Mouse (Mus musculus) cerebellum, adult (tissue): ENCODE data around the gene 1700013G24Rik.

ENCODE experiments used
- ATAC-seq: cut with Nextera tagmentation; 2 replicates; pipeline ENCODE4 v1.9.2; 2017; ENCODE audit warnings: mild to moderate bottlenecking, moderate library complexity, mixed read lengths; ENCODE audit not compliant: insufficient number of reproducible peaks, low FRiP score, low TSS enrichment

The 1700013G24Rik gene

DNA sequence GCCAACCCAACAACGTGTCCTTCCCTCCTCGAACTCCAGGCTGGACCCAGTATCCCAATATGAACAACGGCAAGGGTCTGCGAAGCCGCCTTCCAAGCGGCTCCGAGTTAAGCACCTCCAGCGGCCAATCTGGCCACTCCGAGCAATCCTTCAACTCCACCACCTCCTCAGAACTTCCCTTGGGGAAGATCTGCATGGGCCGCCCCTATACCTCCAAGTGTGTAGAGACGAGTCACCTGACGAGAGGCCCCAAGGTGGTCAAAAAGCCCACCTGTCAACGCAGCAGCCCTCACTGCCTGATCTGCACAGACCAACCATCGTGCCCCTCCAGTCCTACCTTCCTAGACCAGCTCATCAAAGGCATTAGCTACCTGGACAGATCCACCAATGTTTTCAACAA, 1.5 kb downstream of the 1700013G24Rik start:
- ATAC-seq = no peak

DNA sequence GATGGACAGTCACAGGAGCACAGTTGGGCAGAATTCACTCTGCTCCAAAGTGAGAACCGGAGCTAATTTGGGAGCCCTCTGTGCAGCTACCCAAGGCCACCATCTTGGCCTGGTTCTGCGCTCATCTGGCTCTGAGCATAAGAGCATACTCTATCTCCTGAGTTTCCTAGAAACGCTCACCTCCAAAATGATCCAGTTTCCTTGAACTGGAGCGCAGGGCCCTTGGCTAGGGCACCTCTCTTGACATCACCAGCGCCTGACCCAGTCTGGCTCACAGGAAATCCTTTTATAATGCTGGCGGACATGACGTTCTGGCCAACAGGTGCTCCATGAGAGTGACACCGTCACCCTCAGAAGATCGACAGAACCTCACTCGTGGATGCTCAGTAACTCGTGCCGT, 3.5 kb downstream of the 1700013G24Rik start:
- ATAC-seq = no peak

DNA sequence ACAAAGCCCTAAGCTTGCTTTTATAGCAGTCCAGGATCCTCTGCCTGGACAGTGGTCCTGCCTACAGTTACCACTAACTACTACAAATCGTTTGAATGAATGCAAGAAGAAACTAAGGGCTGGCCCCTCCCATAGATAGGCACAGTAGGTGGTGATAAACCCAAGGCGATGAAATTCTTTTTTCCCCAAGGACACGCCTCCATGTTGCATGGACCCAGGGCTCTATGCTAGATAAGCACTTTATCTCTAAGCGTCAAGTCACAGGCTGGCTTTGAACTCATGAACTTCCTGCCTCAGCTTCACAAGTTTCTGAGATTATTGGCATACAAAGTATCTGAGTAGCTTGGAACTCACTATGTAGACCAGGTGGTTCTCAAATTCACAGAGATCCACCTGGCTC, 4.2 kb downstream of the 1700013G24Rik start:
- ATAC-seq = no peak

DNA sequence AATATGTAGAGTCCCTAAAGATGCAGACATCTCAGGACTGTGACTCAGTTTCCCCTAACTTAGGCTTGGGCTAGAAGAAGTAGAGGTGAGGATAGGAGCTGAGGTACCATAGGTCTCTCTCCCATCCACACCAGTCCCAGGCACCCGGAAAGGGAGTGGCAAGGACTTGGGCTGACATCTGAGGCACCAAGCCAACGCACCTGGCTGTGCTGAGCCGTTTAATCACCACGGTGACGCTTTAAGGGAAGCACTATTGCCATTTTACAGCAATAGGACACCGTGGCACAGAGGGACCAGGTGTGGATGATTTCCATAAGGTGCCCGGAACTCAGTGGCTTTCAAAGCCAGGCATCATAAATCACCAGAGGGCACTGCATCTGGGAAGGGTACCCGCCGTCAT, 5.2 kb downstream of the 1700013G24Rik start:
- ATAC-seq = no peak

DNA sequence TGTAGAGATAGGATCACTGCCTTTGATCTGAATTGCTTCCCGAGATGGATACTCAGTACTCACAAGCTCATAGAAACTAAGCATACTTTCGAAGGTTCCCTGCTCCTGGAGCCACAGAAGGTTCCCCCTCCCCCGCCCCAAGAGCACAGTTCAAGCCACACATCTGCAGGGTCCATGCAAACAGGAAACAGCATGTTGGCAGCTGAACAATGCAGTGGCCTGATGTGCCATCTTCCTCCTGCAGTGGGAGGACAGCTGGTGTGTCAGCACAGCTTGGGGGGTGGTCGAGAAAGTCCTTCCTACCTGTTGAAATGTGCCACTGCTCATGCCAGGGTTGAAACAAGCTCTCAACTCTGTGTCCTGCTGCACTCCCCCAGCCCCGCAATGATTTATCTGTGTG, 5.8 kb downstream of the 1700013G24Rik start:
- ATAC-seq = no peak

DNA sequence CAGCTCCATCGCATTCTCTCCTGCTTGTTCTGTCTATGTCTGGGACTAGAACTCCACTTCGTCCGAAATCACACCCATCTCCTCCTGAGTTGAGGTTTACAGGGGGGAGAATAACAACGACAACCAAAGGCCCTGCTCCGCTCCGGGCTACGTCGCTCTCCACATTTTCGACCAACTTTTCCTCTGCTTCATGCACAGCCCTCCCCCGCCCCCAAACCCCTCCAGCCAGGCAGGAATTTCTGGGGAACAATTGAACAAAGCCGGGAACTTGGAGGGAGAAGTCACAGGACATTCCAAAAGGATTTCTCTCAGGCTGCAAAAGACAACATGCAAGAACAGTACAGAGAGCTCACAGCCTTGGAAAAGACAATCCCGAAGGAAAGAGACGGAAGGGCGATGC, 7.6 kb downstream of the 1700013G24Rik start:
- no peak for ATAC-seq

DNA sequence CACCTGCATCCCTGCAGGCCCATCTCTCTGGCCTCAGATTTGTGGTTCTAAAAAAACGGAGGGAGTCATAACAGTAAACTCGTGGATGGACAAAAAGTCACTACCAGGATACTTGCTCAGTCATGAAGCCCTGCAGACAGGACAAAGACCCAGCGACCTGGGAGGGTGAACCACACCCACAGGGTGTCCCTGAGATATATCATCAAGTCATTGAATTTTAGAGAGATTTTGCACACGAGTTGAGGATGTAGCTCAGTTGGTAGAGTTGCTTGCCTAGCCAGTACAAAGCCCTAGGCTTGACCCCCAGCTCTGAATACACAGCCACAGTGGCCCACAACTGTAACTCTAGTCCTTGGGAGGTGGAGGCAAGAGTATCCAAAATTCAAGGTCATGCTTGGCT, 8.1 kb downstream of the 1700013G24Rik start:
- no peak for ATAC-seq

DNA sequence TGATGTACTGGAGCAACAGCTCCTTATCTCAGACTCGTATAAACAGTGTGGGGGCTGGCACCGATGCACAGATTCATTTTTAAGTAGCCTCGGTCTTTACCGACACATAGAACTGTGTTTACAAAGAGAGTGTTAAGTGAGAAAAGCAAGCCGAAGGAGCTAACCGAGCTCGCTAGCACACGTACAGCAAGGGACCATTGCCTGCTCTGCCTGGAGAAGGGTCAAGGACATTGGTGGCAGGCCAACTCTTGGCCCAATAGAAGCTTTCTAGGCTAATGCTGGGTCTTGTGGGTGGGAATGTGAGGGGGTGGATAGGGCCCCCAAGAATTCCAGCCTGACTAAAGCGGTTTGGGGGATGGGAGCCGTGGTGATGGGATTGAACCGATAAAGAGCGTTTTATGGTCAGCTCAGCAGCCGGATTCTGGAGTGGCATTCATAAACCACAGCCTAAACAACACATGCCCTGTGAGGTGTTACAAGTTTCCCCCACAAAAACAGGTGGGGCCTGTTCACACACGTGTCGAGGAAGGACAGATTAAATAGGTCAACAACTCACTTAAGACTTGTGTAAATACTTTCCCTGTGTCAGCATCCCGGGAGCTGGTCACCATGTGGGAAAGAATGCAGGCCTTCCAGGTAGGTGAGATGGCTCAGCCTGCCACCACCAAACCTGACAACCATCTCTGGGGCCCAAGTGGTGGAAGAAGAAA, 9.1 kb downstream of the 1700013G24Rik start:
- no peak for ATAC-seq

DNA sequence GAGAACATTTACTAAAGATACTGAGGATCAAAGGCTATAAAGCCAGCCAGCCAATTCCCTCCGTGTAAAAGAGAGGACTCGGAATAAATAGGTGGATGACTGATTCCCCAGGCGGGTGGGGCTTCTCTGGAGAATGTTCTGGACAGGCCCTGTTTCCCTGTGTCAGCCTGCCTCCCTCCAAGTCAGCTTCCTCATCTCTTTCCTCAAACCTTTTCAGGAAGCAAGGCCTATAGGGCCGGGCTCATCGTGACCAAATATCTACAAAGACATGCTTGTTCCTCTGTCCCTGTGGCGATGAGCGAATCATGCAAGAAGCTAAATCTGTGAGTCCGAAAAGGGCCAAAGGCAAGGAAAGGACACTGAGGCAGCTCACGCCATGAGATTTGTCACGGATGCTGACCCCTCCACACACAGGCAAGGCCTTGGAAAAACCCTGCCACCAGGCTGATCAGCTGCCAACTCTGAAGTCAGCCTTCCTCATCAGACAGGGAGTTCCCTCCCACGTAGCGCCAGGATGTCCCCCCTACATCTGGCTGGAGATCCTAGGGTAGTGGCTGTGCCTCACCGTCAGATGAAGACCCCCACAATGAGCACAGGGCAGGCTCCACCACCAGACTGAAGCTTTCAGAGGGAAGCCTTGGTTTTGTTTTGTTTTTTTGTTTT, 12.2 kb downstream of the 1700013G24Rik start:
- ATAC-seq = no peak

DNA sequence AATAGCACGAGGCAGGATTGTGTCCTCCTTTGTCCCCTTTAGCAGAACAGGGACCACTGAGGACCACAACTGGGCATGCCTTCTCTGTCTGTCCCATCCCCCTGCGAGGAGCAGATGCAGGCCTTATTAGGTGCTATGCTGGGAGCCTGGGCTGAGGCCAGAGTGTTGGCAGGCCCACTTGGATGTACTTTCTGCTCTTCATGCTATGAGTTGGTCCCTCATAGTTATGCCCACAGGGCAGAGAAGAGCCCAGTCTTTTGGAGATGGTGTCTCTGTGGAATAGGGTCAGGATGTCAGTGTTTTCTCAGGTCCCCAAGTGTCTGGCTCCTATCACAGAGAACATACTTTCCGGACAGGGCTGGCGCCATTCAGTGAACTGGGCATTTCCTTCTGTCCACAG, 13.9 kb downstream of the 1700013G24Rik start:
- no peak for ATAC-seq

DNA sequence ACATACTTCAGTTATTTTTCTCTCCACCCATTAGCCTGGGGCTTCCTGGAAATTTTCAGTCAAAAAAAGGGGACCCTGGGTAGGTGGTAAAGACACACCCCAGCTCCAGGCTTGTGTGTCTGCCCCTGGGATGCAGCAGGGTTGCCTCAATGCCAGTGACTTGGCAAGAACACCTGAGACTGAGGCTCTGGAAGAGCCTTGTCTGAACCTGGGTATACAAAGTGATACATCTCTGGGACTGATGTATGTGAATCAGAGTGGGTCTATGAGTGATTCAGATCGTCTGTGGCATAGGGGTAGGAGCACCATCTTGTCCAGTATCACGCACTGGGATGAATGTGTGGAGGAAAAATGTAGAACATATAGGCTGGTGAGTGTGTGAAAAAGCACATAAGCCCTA, 14.4 kb downstream of the 1700013G24Rik start:
- no peak for ATAC-seq

DNA sequence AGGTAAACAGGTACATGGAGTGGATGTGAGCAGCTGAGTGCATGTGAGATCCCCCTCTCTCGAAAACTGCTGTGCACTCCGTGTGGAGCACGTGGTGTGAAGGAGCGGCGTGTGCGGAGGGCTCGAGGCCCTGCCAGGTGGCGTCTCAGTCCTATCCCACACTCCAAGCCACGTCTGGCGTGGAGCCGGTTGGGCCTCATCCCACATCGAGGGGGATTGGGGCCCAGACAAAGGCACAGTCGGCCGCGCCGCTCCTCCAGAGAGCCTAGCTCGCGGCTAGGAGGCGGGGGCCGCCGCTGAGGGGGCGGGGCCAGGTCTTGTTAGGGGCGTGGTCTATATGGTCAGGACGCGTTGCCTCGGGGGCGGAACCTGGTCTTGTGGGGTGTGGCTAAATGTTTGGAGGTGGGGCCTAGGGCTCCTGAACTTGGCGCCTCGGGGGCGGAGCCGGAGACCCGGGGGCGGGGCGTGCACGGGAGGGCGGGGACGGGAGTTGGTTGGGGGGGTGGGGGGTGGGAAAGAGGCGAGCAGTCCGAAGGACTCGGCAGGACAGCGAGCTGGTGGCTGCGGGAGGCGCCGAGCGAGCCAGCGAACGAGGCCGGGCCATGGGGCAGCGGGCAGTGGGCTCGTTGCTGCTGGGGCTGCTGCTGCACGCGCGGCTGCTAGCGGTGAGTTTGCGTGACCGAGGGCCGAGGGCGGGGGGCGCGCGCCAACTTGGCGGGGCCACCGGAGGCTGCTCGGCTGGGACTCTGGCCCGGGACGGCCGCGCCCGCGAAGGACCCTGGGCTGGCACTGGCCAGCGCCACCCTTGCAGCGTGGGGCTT, 15.4 kb downstream of the 1700013G24Rik start, which contains the start of gene Hspg2:
Hspg2 (plus strand) TSS at position 510 of the 821 bp plus-strand sequence.
- ATAC-seq = no peak

DNA sequence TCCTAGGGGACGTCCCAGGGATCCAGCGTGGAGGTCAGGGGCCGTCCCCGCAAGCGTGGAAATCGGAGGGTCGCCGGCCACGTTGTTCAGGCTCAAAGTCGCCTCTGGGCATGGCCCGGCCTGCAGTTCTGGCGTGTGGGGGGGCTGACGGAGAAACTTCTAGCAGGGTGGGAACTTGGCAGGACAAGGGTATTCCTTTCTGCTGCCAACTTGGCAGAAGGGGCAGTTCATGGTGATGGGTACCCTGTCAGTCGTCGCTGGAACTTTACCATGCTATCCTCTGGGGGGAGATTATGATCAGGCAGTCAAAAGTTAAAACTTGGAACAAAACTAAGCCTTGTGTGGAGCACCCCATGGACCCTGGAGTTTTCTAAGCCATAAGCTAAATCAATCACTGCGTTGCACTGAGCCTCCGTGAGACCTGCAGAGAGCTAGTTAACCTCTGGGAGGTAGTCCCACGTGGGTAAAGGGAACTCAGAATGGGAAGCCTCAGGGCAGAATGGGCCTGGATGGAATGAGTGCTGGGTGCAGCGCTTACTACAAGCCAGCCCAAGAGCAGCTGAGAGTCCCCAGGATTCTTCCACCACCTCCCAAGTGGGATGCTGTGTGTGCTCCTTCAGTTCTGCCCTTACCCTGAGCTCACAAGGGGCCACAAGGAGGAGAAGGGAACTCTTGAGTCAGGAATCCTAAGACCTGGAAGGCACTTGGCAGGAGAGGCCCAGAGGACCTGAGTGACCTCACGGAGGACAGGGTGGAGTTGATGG, 16.2 kb downstream of the 1700013G24Rik start:
- no peak for ATAC-seq

DNA sequence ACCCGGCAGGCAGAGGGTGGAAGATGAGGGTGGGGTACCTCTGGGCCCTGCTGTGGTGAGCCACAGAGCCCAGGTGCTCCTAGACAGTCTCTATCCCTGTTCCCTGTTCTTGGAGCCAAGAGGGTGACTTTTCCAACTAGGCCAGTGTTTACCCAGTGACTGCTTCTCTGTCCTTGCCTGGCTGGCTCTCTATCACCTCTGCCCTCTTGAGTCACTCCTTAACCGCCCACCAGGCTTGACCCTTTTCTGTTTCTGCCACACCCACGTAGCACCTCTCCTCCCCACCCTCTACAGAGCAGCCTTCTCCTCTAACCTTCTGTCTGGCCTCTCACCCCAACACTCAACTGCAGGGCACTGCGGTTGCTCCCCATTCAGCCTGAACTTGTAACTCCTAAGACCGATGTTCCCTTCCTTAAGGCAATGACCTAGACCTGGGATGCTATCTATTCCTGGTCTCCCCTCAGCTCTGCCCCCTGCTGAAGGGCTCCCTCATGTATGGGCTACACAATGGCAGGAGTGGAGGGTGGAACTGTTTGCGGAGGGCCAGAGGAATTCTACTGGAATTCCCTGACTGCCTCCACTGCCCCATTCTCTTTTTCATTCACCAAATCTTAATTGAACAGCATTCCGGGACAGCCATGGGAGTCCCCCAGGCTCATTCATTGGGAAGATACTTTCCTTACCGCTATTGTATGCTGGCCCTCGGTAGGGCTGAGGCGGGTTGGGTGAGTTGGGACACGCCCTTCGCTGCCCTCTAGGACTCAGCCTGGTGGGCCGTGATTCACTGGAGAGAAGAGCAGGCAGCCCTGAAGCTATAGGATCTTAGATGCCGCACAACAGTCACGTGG, 17.0 kb downstream of the 1700013G24Rik start:
- ATAC-seq = no peak

DNA sequence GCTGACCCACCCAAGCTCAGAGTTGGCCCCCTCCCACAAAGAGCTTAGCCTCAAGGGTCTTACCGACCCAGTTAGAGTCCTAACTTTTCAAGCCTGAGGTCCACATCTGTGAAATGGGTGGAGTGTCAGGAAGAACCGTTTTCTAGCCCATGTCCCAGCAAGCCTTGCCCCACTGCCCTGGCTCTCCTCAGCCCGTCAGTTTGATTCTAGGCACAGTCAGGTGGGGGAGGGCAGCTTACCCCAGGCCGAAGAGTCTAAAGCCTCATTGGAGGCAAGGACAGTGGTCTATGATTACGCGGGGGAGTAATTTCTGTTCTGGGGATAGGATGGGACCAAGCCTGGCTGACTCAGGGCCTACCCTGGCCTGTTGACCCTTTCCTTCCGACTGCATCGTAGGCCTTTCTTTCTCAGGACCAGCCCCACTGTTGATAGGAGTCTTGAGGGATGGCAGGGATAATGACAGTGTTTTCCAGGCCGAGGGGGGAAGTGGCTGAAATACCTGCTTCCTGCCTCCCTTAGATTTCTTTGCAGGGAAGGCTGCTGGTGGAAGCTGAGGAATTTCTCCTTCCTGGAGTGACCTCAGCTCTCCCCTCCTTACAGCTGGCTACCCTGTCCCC, 17.7 kb downstream of the 1700013G24Rik start:
- ATAC-seq = no peak

DNA sequence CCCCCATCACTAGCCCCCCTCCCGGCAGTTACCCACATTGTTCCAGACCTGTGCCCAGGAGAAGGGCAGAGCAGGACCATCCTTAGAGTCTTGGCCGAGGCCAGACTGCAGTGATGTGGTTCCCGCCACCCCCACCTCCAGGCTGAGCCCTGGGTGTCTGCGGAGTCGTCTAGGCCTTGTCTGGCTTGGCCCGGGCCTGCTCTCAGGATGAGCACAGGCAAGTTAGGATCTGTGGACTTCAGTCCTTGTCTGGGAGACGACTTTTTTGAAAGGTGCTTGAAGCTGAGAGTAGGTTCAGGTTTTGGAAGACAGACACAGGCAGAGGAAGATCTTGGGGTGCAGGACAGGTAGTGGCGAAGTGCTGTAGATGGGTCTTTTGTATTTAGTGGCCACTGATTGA, 18.2 kb downstream of the 1700013G24Rik start:
- no peak for ATAC-seq

DNA sequence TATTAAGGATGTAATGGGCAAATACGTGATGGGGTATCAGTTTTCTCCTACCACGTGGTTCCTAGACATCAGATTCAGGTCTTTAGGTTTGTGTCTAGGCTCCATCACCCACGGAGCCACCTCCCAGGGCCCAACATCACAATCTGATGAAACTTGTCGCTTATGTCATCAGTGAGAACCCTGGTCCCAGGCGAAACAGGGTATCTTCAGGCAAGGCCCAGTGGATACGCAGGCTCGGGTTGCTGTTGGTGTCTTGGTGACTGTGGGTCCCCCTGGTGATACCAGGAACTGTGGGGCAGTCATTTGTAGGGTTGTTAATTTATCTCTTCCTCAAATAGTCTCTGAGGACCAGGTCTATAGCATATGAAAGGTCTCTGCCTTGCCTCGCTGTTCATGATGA, 20.2 kb downstream of the 1700013G24Rik start:
- ATAC-seq = no peak

DNA sequence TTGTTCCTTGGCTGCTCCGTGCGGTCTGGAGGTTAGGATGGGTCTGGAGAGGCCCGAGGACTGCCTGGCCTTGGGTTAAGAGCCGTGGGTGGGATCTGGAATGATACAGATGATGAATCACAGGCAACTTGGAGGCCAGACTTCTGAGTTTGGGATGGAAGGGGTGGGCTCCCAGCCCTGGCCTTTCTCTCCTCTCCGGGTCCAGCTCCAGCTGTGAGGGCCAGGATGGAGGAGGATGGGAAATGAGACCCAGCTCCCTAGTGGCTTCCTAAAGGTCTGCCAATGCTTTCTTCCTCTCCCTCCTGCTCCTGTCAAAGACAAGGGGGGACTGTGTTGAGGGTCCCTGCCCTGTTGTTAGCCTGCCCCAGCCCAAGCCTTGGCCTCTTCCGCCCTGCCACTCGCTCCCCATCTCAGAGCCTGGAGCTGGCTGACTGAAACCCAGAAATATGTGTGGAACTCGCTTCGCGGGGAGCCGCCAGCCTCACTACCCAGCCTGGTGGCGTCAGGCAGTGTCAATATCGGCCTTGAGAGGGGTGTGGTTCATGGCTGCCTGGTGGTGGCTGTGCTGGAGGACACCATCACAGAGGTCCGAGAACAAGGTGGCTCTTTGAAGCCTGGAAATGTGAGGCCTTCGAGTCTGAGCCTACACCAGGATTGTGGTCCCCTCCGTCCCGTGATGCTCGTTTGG, 20.8 kb downstream of the 1700013G24Rik start:
- ATAC-seq = no peak

DNA sequence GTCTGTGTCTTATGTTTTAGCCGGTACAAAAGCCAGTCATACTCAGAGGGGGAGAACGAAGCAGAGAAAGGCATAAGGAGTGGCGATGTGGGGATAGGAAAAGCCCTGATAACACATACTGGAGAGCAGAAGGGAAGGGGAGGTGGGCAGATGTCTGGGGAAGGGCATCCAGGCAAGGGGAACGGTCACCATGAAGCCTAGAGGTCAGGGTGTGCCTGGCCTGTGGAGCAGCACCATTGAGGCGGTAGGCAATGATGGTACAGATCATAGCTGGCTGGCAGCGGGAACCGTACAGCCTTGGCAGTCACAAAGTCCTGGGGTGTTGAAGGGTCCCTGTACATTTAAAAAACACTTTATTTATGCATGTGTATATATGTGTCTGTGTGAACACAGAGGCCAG, 21.6 kb downstream of the 1700013G24Rik start:
- no peak for ATAC-seq
